Mouse (Mus musculus): ENCODE measurements around the gene Ap1b1. TPM values are rescaled to one million over a fixed set of nuclear protein-coding genes. Genes with fewer than 3 reads are reported as not detected.

Gene Ap1b1
- polyA plus RNA-seq, 1 experiment from 2014 or later, result 46.4 TPM

GRCm38 (mm10) chr11:5017506-5017905 lies 30.9 kb downstream of the Ap1b1 start:
- no peak overlapping the region for H3K4me2 ChIP-seq (ENCODE audit: low read depth, low read length)
- no peak overlapping the region for H3K27ac ChIP-seq (replicated peaks; ENCODE audit: low read depth, low read length)
- peaks cover 7% of the 10 kb centered on the region for H3K36me3 ChIP-seq (replicated peaks; ENCODE audit: control insufficient read depth, insufficient read depth, low read depth, low read length)
- H3K27me3 ChIP-seq (ENCODE audit: control insufficient read depth, insufficient read depth, low read length), result no peaks in the 10 kb centered on the region
- DNase-seq (ENCODE audit: low spot score) (no peak), ATAC-seq (replicated peaks; ENCODE audit: insufficient number of reproducible peaks, low FRiP score, low TSS enrichment, low read depth) (no peak)
- H3K9ac ChIP-seq (replicated peaks; ENCODE audit: low read length), result no peak overlapping the region
- 65% methylated on average over 6 of the region's 6 CpGs for WGBS
- H3K9me3 ChIP-seq (replicated peaks; ENCODE audit: control insufficient read depth, low read length), result no peaks in the 10 kb centered on the region
- H3K4me1 ChIP-seq (ENCODE audit: control insufficient read depth, insufficient read depth, low read length), result no peaks in the 10 kb centered on the region
- H3K4me3 ChIP-seq (ENCODE audit: low read depth, low read length), result no peak overlapping the region

GRCm38 (mm10) chr11:5025108-5025507 lies 38.5 kb downstream of the Ap1b1 start:
- DNase-seq (ENCODE audit: low spot score) (no peak), ATAC-seq (replicated peaks; ENCODE audit: insufficient number of reproducible peaks, low FRiP score, low TSS enrichment, low read depth) (no peak)
- H3K27me3 ChIP-seq (ENCODE audit: control insufficient read depth, insufficient read depth, low read length), result no peaks in the 10 kb centered on the region
- H3K4me2 ChIP-seq (ENCODE audit: low read depth, low read length), result no peak overlapping the region
- peaks cover 7% of the 10 kb centered on the region; the same call in 1 of the 2 replicates for H3K36me3 ChIP-seq (replicated peaks; ENCODE audit: control insufficient read depth, insufficient read depth, low read depth, low read length)
- WGBS, result 93% methylated on average over 1 of the region's 1 CpGs
- H3K9ac ChIP-seq (replicated peaks; ENCODE audit: low read length), result no peak overlapping the region
- H3K9me3 ChIP-seq (replicated peaks; ENCODE audit: control insufficient read depth, low read length), result no peaks in the 10 kb centered on the region
- no peaks in the 10 kb centered on the region for H3K4me1 ChIP-seq (ENCODE audit: control insufficient read depth, insufficient read depth, low read length)
- H3K27ac ChIP-seq (replicated peaks; ENCODE audit: low read depth, low read length), result no peak overlapping the region
- no peak overlapping the region for H3K4me3 ChIP-seq (ENCODE audit: low read depth, low read length)

GRCm38 (mm10) chr11:5028228-5028627 lies 41.6 kb downstream of the Ap1b1 start:
- Histone ChIP-seq H3K36me3 (replicated peaks; ENCODE audit: control insufficient read depth, insufficient read depth, low read depth, low read length) (peaks cover 11% of the 10 kb centered on the region), H3K27me3 (ENCODE audit: control insufficient read depth, insufficient read depth, low read length) (no peaks in the 10 kb centered on the region), H3K9ac (replicated peaks; ENCODE audit: low read length) (no peak overlapping the region), H3K4me2 (ENCODE audit: low read depth, low read length) (no peak overlapping the region), H3K27ac (replicated peaks; ENCODE audit: low read depth, low read length) (no peak overlapping the region), H3K9me3 (replicated peaks; ENCODE audit: control insufficient read depth, low read length) (no peaks in the 10 kb centered on the region), H3K4me3 (ENCODE audit: low read depth, low read length) (no peak overlapping the region), H3K4me1 (ENCODE audit: control insufficient read depth, insufficient read depth, low read length) (no peaks in the 10 kb centered on the region)
- no peak for DNase-seq (ENCODE audit: low spot score)
- WGBS, result 93% methylated on average over 7 of the region's 7 CpGs
- no peak for ATAC-seq (replicated peaks; ENCODE audit: insufficient number of reproducible peaks, low FRiP score, low TSS enrichment, low read depth)

GRCm38 (mm10) chr11:5032706-5033105 lies 46.1 kb downstream of the Ap1b1 start:
- DNase-seq (ENCODE audit: low spot score), result no peak
- Histone ChIP-seq H3K27ac (replicated peaks; ENCODE audit: low read depth, low read length) (no peak overlapping the region), H3K4me2 (ENCODE audit: low read depth, low read length) (no peak overlapping the region), H3K27me3 (ENCODE audit: control insufficient read depth, insufficient read depth, low read length) (no peaks in the 10 kb centered on the region), H3K4me3 (ENCODE audit: low read depth, low read length) (no peak overlapping the region), H3K4me1 (ENCODE audit: control insufficient read depth, insufficient read depth, low read length) (no peaks in the 10 kb centered on the region), H3K9ac (replicated peaks; ENCODE audit: low read length) (no peak overlapping the region), H3K9me3 (replicated peaks; ENCODE audit: control insufficient read depth, low read length) (no peaks in the 10 kb centered on the region), H3K36me3 (replicated peaks; ENCODE audit: control insufficient read depth, insufficient read depth, low read depth, low read length) (peaks cover 9% of the 10 kb centered on the region)
- WGBS, result 90% methylated on average over 10 of the region's 10 CpGs
- no peak for ATAC-seq (replicated peaks; ENCODE audit: insufficient number of reproducible peaks, low FRiP score, low TSS enrichment, low read depth)

GRCm38 (mm10) chr11:5033136-5033535 lies 46.5 kb downstream of the Ap1b1 start:
- 98% methylated on average over 3 of the region's 3 CpGs for WGBS
- Histone ChIP-seq H3K4me1 (ENCODE audit: control insufficient read depth, insufficient read depth, low read length) (no peaks in the 10 kb centered on the region), H3K9me3 (replicated peaks; ENCODE audit: control insufficient read depth, low read length) (no peaks in the 10 kb centered on the region), H3K4me2 (ENCODE audit: low read depth, low read length) (no peak overlapping the region), H3K36me3 (replicated peaks; ENCODE audit: control insufficient read depth, insufficient read depth, low read depth, low read length) (peaks cover 9% of the 10 kb centered on the region), H3K9ac (replicated peaks; ENCODE audit: low read length) (no peak overlapping the region), H3K4me3 (ENCODE audit: low read depth, low read length) (no peak overlapping the region), H3K27me3 (ENCODE audit: control insufficient read depth, insufficient read depth, low read length) (no peaks in the 10 kb centered on the region), H3K27ac (replicated peaks; ENCODE audit: low read depth, low read length) (no peak overlapping the region)
- ATAC-seq (replicated peaks; ENCODE audit: insufficient number of reproducible peaks, low FRiP score, low TSS enrichment, low read depth) (no peak), DNase-seq (ENCODE audit: low spot score) (no peak)

GRCm38 (mm10) chr11:5035421-5035820 lies 48.8 kb downstream of the Ap1b1 start:
- H3K4me1 ChIP-seq (ENCODE audit: control insufficient read depth, insufficient read depth, low read length), result no peaks in the 10 kb centered on the region
- H3K36me3 ChIP-seq (replicated peaks; ENCODE audit: control insufficient read depth, insufficient read depth, low read depth, low read length), result peaks cover 7% of the 10 kb centered on the region
- WGBS, result 98% methylated on average over 4 of the region's 4 CpGs
- ATAC-seq (replicated peaks; ENCODE audit: insufficient number of reproducible peaks, low FRiP score, low TSS enrichment, low read depth) (no peak), DNase-seq (ENCODE audit: low spot score) (no peak)
- no peaks in the 10 kb centered on the region for H3K9me3 ChIP-seq (replicated peaks; ENCODE audit: control insufficient read depth, low read length)
- no peak overlapping the region for H3K27ac ChIP-seq (replicated peaks; ENCODE audit: low read depth, low read length)
- H3K4me3 ChIP-seq (ENCODE audit: low read depth, low read length), result no peak overlapping the region
- no peak overlapping the region for H3K4me2 ChIP-seq (ENCODE audit: low read depth, low read length)
- no peak overlapping the region for H3K9ac ChIP-seq (replicated peaks; ENCODE audit: low read length)
- H3K27me3 ChIP-seq (ENCODE audit: control insufficient read depth, insufficient read depth, low read length), result no peaks in the 10 kb centered on the region

GRCm38 (mm10) chr11:5037146-5037854 lies 50.7 kb downstream of the Ap1b1 start:
- Histone ChIP-seq H3K4me1 (ENCODE audit: control insufficient read depth, insufficient read depth, low read length) (no peaks in the 10 kb centered on the region), H3K27ac (replicated peaks; ENCODE audit: low read depth, low read length) (no peak overlapping the region), H3K9me3 (replicated peaks; ENCODE audit: control insufficient read depth, low read length) (no peaks in the 10 kb centered on the region), H3K4me2 (ENCODE audit: low read depth, low read length) (no peak overlapping the region), H3K9ac (replicated peaks; ENCODE audit: low read length) (no peak overlapping the region), H3K4me3 (ENCODE audit: low read depth, low read length) (no peak overlapping the region), H3K27me3 (ENCODE audit: control insufficient read depth, insufficient read depth, low read length) (no peaks in the 10 kb centered on the region), H3K36me3 (replicated peaks; ENCODE audit: control insufficient read depth, insufficient read depth, low read depth, low read length) (peaks cover 3% of the 10 kb centered on the region)
- DNase-seq (ENCODE audit: low spot score) (no peak), ATAC-seq (replicated peaks; ENCODE audit: insufficient number of reproducible peaks, low FRiP score, low TSS enrichment, low read depth) (no peak)
- WGBS, result 93% methylated on average over 8 of the region's 8 CpGs

GRCm38 (mm10) chr11:5040585-5040984 lies 54.0 kb downstream of the Ap1b1 start:
- ATAC-seq (replicated peaks; ENCODE audit: insufficient number of reproducible peaks, low FRiP score, low TSS enrichment, low read depth) (no peak), DNase-seq (ENCODE audit: low spot score) (no peak)
- Histone ChIP-seq H3K36me3 (replicated peaks; ENCODE audit: control insufficient read depth, insufficient read depth, low read depth, low read length) (no peaks in the 10 kb centered on the region; the same call in 1 of the 2 replicates), H3K4me1 (ENCODE audit: control insufficient read depth, insufficient read depth, low read length) (no peaks in the 10 kb centered on the region), H3K27ac (replicated peaks; ENCODE audit: low read depth, low read length) (no peak overlapping the region), H3K9ac (replicated peaks; ENCODE audit: low read length) (no peak overlapping the region), H3K9me3 (replicated peaks; ENCODE audit: control insufficient read depth, low read length) (no peaks in the 10 kb centered on the region), H3K4me2 (ENCODE audit: low read depth, low read length) (no peak overlapping the region), H3K27me3 (ENCODE audit: control insufficient read depth, insufficient read depth, low read length) (no peaks in the 10 kb centered on the region), H3K4me3 (ENCODE audit: low read depth, low read length) (no peak overlapping the region)
- WGBS, result 82% methylated on average over 5 of the region's 5 CpGs
